Mouse (Mus musculus): ENCODE measurements around the gene Zfp942. TPM values are rescaled to one million over a fixed set of nuclear protein-coding genes. Genes with fewer than 3 reads are reported as not detected.
"Not testable (repeated sequence)": the region's sequence is repeated elsewhere in the genome, so short reads cannot be mapped to it uniquely, and the experiment has no call there.

Zfp942 gene
- 19.0 and 20.3 TPM in 2 replicates for polyA plus RNA-seq (2015; fragmentation: Nextera tagmentation; extraction: Ambion mirVana)

DNA sequence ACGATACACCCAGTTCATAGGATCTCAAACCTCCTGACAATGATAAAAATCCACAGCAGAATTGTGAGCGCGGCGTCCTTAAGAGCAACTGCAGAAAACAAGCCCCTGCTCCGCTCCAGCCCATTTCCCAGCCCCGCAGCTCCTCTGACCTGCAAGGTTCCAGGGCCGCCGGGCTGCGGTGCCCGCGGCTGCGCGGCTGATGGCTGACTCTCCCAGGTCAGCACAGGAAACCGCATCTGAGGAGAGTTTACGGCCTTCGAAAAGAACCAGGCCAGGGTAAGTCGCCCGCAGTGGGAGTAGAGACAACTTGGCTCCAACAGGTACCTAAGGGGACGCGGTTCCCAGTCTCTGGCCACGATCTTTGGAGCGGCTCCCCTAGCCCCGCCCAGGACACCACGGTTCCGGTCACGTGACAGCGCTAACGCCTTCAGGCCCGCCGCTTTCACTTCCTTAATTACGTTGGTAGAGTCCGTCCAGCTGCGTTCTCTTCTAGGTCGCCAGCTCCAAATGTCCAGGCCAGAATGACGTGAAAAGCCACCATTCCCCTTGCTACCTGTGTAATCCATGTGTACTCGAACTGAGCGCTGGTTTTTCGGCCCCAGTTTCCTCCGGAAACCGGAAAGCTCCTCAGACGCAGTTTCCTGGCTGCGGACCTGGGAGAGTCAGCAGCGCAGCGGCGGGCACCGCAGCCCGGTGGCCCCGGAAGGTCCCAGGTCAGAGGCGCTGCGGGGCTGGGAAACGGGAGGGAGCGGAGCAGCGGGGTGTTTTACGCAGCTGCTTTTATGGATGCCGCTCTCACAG lies at the start of gene Zfp942, which contains the start of gene Zfp943:
Gene Zfp942, minus strand, starts transcription at position 358 of the 801 bp plus-strand sequence.
Gene Zfp943, plus strand, starts transcription at position 446 of the 801 bp plus-strand sequence.
- Histone ChIP-seq H3K9ac (peak within 1 kb of the TSS; percentile 87), H3K4me2 (peak within 1 kb of the TSS; percentile 62), H3K4me3 (peak within 1 kb of the TSS; percentile 58), H3K4me1 (replicated peaks) (peaks cover 32% of the 10 kb centered on the region), H3K27ac (replicated peaks) (peak within 1 kb of the TSS; percentile 82)
- H3K27me3 ChIP-seq, H3K36me3 ChIP-seq, H3K9me3 ChIP-seq: not testable (repeated sequence)
- under 1% methylated on average over 42 of the region's 55 CpGs for WGBS
- ATAC-seq (ENCODE audit: low FRiP score, low read depth): peak; percentile 97

- 54% methylated on average over 4 of the region's 4 CpGs for WGBS
- peak overlapping the region; percentile 58 for H3K4me3 ChIP-seq
- peak overlapping the region; percentile 62 for H3K4me2 ChIP-seq
- peaks cover 32% of the 10 kb centered on the region for H3K4me1 ChIP-seq (replicated peaks)
- ATAC-seq (ENCODE audit: low FRiP score, low read depth): no peak
- peak overlapping the region; percentile 87; the same call in 1 of the 2 replicates for H3K9ac ChIP-seq
- no peak overlapping the region for H3K27ac ChIP-seq (replicated peaks)
- peaks cover 11% of the 10 kb centered on the region for H3K36me3 ChIP-seq
- H3K27me3 ChIP-seq: no peaks in the 10 kb centered on the region
- H3K9me3 ChIP-seq: peaks cover under 1% of the 10 kb centered on the region; the same call in 1 of the 2 replicates
Observed at GRCm38 (mm10) chr17:21963302-21963701, 1.0 kb upstream of the Zfp942 start.

DNA sequence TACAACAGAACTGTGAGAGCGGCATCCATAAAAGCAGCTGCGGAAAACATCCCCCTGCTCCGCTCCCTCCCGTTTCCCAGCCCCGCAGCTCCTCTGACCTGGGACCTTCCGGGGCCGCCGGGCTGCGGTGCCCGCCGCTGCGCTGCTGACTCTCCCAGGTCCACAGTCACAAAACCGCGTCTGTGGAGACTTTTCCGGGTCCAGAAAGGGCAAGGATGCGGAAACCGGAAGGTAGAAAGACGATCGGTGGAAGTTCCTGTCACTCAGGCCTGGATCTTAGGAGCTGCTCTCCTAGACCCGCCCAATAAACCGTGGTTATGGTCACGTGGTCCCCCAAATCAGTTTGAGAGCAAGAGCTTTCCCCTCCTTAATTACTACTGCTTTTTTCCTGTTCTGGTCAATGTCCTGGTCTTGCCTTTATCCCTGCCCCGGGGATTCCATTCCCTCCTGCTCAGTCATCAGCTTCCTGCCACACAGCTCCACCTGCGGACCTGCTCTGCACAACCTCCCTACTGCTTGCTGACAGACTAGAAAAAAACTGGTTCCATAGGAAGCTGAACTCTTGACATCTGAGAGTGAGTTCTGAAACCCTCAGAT lies 52.7 kb downstream of the Zfp942 start, which contains the start of gene Zfp995:
Gene Zfp995, minus strand, starts transcription at position 471 of the 597 bp plus-strand sequence.
- not testable (repeated sequence) for H3K36me3 ChIP-seq; H3K4me1 ChIP-seq (replicated peaks); H3K9me3 ChIP-seq; H3K27me3 ChIP-seq
- H3K4me3 ChIP-seq: peak within 1 kb of the TSS; percentile 75
- peak; percentile 98 for ATAC-seq (ENCODE audit: low FRiP score, low read depth)
- peak within 1 kb of the TSS; percentile 79 for H3K4me2 ChIP-seq
- H3K27ac ChIP-seq (replicated peaks): peak within 1 kb of the TSS; percentile 70
- H3K9ac ChIP-seq: peak within 1 kb of the TSS; percentile 84
- WGBS: under 1% methylated on average over 24 of the region's 24 CpGs

GRCm38 (mm10) chr17:21909039-21909438 lies 53.2 kb downstream of the Zfp942 start:
- peaks cover 9% of the 10 kb centered on the region; the same call in 1 of the 2 replicates for H3K4me1 ChIP-seq (replicated peaks)
- ATAC-seq (ENCODE audit: low FRiP score, low read depth): peak; percentile 87
- H3K27ac ChIP-seq (replicated peaks): peak overlapping the region; percentile 70; the same call in 1 of the 2 replicates
- WGBS: 9% methylated on average over 3 of the region's 3 CpGs
- H3K36me3 ChIP-seq: no peaks in the 10 kb centered on the region; the same call in 1 of the 2 replicates
- H3K27me3 ChIP-seq: no peaks in the 10 kb centered on the region
- H3K9ac ChIP-seq: peak overlapping the region; percentile 84
- H3K4me2 ChIP-seq: peak overlapping the region; percentile 79
- no peaks in the 10 kb centered on the region for H3K9me3 ChIP-seq
- peak overlapping the region; percentile 75 for H3K4me3 ChIP-seq

Other genes starting within 250 kb of the Zfp942 start
- gene Zfp229, start 231.7 kb downstream of the Zfp942 start, polyA plus RNA-seq (2015; fragmentation: Nextera tagmentation; extraction: Ambion mirVana): 9.8 and 10.0 TPM in 2 replicates
- gene Zfp820, start 116.7 kb downstream of the Zfp942 start, polyA plus RNA-seq (2015; fragmentation: Nextera tagmentation; extraction: Ambion mirVana): 2.2 TPM in 2 replicates
- gene Zfp995, start 52.5 kb downstream of the Zfp942 start, polyA plus RNA-seq (2015; fragmentation: Nextera tagmentation; extraction: Ambion mirVana): 7.8 and 9.0 TPM in 2 replicates
- gene Zfp943, start 88 bp upstream of the Zfp942 start, polyA plus RNA-seq (2015; fragmentation: Nextera tagmentation; extraction: Ambion mirVana): 16.8 and 17.1 TPM in 2 replicates
- 1.5 and 1.9 TPM in 2 replicates for gene Zfp947, start 203.7 kb upstream of the Zfp942 start, polyA plus RNA-seq (2015; fragmentation: Nextera tagmentation; extraction: Ambion mirVana)